Mouse (Mus musculus) mesoderm, embryonic 11.5 days (tissue): Measurements from ENCODE around the gene Hrct1.

Experiments used
- DNase-seq: peaks from one replicate; pipeline ENCODE4 v3.0.0-alpha.2; 2012; ENCODE audit warnings: low read depth, low spot score

The Hrct1 gene

DNA sequence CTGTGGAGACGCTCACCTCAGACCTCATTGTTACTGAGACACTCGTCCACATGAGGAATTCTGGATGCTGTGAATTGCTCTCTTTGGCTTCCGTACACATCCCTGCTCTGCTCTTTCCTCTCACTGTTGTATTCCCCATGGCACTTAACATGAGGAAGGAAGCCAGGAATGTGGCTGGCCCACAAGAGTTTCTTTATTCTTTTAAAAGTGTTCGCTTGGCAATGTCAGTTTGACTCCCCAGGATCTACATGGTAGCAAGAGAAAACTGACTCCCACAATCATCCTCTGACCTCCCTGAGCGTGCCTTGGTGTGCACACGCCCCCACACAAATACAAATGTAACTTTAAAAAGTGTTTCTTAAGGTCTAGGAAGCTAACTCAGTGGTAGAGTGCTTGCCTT lies 44.6 kb downstream of the Hrct1 start:
- no peak for DNase-seq

DNA sequence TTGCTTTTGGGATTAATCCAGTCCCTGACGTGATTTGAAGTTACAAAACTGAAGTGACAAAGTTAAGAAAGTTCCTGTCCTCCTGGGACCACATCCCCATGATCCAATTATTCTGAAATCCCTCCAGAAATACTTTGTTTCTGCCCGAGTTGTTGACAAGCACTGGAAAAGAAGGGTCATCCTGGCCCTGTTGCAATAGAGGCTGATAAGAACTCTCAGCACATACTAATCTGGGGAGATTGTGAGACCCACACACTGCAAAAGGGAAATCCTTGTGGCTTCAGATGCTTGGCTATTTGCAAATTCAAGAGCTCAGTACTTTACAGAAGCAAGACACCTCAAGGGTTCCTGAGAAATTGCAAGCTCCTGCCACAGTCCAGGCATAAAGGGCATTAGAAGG lies 45.3 kb downstream of the Hrct1 start:
- DNase-seq, result no peak
